Mouse (Mus musculus) limb, embryonic 15.5 days (tissue): ENCODE data around the gene Gsg1l. TPM values are rescaled to one million over a fixed set of nuclear protein-coding genes. Genes with fewer than 3 reads are reported as not detected.

Experiments
- ATAC-seq: fragments of 200-750 bp; cut with Nextera tagmentation; 2 replicates; pipeline ENCODE4 v1.8.0; 2017; ENCODE audit warnings: low read depth, moderate TSS enrichment; ENCODE audit not compliant: insufficient number of reproducible peaks, low FRiP score, low TSS enrichment
- H3K27ac ChIP-seq: fragments of 300-500 bp; sonication (generic); 2 replicates; pipeline ENCODE4 v1.5.1; 2015; ENCODE audit warnings: moderate library complexity, mild to moderate bottlenecking, inconsistent platforms
- H3K27me3 ChIP-seq: fragments of 300-500 bp; sonication (generic); 2 replicates; pipeline ENCODE4 v1.6.1; 2015; ENCODE audit warnings: inconsistent platforms
- H3K36me3 ChIP-seq: fragments of 300-500 bp; sonication (generic); 2 replicates; pipeline ENCODE4 v1.6.1; 2015; ENCODE audit warnings: inconsistent platforms
- H3K4me1 ChIP-seq: fragments of 300-500 bp; sonication (generic); 2 replicates; pipeline ENCODE4 v1.6.1; 2015; ENCODE audit warnings: inconsistent platforms
- H3K4me2 ChIP-seq: fragments of 300-500 bp; sonication (generic); 2 replicates; pipeline ENCODE4 v1.6.1; 2015; ENCODE audit warnings: mild to moderate bottlenecking, inconsistent platforms
- H3K4me3 ChIP-seq: fragments of 300-500 bp; sonication (generic); 2 replicates; pipeline ENCODE4 v1.5.1; 2015; ENCODE audit warnings: mild to moderate bottlenecking, inconsistent platforms
- H3K9ac ChIP-seq: fragments of 300-500 bp; sonication (generic); 2 replicates; pipeline ENCODE4 v1.6.1; 2015; ENCODE audit warnings: inconsistent platforms
- H3K9me3 ChIP-seq: fragments of 300-500 bp; sonication (generic); 2 replicates; pipeline ENCODE4 v1.6.1; 2016; ENCODE audit warnings: inconsistent platforms
- WGBS: fragments of 180-500 bp; shearing (Covaris S2); methylation state at CpG from one replicate; pipeline ENCODE4 v1.1.7; 2015; 5-methylcytosine and 5-hydroxymethylcytosine counted together
- polyA plus RNA-seq: library from polyadenylated mRNA; unstranded; fragments of >200 nt; fragmentation: Nextera tagmentation; extraction: Ambion mirVana; gene quantifications from 2 replicates; pipeline ENCODE4 v1.2.1, GENCODE M21; 2015

Gsg1l gene
- polyA plus RNA-seq, result 2.0 and 2.3 TPM in 2 replicates

GRCm38 (mm10) chr7:126082286-126082741 is at the start of gene Gsg1l:
TSS of gene Gsg1l (minus strand) at chr7:126082411.
- H3K27ac ChIP-seq, result no peak within 1 kb of the TSS
- H3K4me3 ChIP-seq, result peak within 1 kb of the TSS; percentile 57
- WGBS, result under 1% methylated on average over 48 of the region's 49 CpGs
- H3K27me3 ChIP-seq, result peaks cover 61% of the 10 kb centered on the region
- no peaks in the 10 kb centered on the region for H3K9me3 ChIP-seq
- H3K36me3 ChIP-seq, result no peaks in the 10 kb centered on the region
- peak within 1 kb of the TSS; percentile 47 for H3K9ac ChIP-seq
- no peak for ATAC-seq
- H3K4me2 ChIP-seq, result peak within 1 kb of the TSS; percentile 99
- H3K4me1 ChIP-seq, result peaks cover 41% of the 10 kb centered on the region

- Histone ChIP-seq H3K27ac (no peak overlapping the region), H3K9me3 (no peaks in the 10 kb centered on the region), H3K27me3 (no peaks in the 10 kb centered on the region), H3K9ac (no peak overlapping the region), H3K4me2 (no peak overlapping the region), H3K4me3 (no peak overlapping the region), H3K36me3 (peaks cover 74% of the 10 kb centered on the region), H3K4me1 (no peaks in the 10 kb centered on the region)
- WGBS, result 73% methylated on average over 2 of the region's 2 CpGs
- no peak for ATAC-seq
These were observed 45.5 kb upstream of the Gsg1l start for GRCm38 (mm10) chr7:126127673-126128072.

- no peak for ATAC-seq
- no peak overlapping the region for H3K4me3 ChIP-seq
- H3K9ac ChIP-seq, result no peak overlapping the region
- 71% methylated on average over 3 of the region's 3 CpGs for WGBS
- no peak overlapping the region for H3K27ac ChIP-seq
- H3K9me3 ChIP-seq, result no peaks in the 10 kb centered on the region
- H3K36me3 ChIP-seq, result peaks cover 78% of the 10 kb centered on the region
- H3K4me2 ChIP-seq, result no peak overlapping the region
- no peaks in the 10 kb centered on the region for H3K27me3 ChIP-seq
- H3K4me1 ChIP-seq, result peaks cover 4% of the 10 kb centered on the region
These were observed 44.3 kb upstream of the Gsg1l start for GRCm38 (mm10) chr7:126126502-126126901.

- H3K4me1 ChIP-seq, result peaks cover 6% of the 10 kb centered on the region
- H3K9ac ChIP-seq, result no peak overlapping the region
- no peak overlapping the region for H3K4me2 ChIP-seq
- no peak overlapping the region for H3K27ac ChIP-seq
- H3K36me3 ChIP-seq, result peaks cover 64% of the 10 kb centered on the region
- peak; percentile 81 for ATAC-seq
- no peak overlapping the region for H3K4me3 ChIP-seq
- no peaks in the 10 kb centered on the region for H3K9me3 ChIP-seq
- no peaks in the 10 kb centered on the region for H3K27me3 ChIP-seq
- 62% methylated on average over 4 of the region's 4 CpGs for WGBS
These were observed 39.3 kb upstream of the Gsg1l start for GRCm38 (mm10) chr7:126121533-126121932.

GRCm38 (mm10) chr7:126119819-126120218 is 37.6 kb upstream of the Gsg1l start:
- H3K9ac ChIP-seq, result no peak overlapping the region
- no peak overlapping the region for H3K4me2 ChIP-seq
- H3K4me1 ChIP-seq, result peaks cover 6% of the 10 kb centered on the region
- no peak overlapping the region for H3K4me3 ChIP-seq
- no peak for ATAC-seq
- H3K36me3 ChIP-seq, result peaks cover 61% of the 10 kb centered on the region
- H3K27ac ChIP-seq, result no peak overlapping the region
- 65% methylated on average over 6 of the region's 6 CpGs for WGBS
- H3K9me3 ChIP-seq, result no peaks in the 10 kb centered on the region
- no peaks in the 10 kb centered on the region for H3K27me3 ChIP-seq

- Histone ChIP-seq H3K27me3 (no peaks in the 10 kb centered on the region), H3K9ac (no peak overlapping the region; the same call in 1 of the 2 replicates), H3K4me1 (peaks cover 5% of the 10 kb centered on the region; the same call in 1 of the 2 replicates), H3K36me3 (peaks cover 63% of the 10 kb centered on the region), H3K9me3 (no peaks in the 10 kb centered on the region), H3K27ac (peak overlapping the region; percentile 74), H3K4me3 (no peak overlapping the region), H3K4me2 (no peak overlapping the region)
- ATAC-seq, result no peak
- 63% methylated on average over 4 of the region's 4 CpGs for WGBS
These were observed 31.1 kb upstream of the Gsg1l start for GRCm38 (mm10) chr7:126113263-126113662.

- no peak overlapping the region for H3K4me2 ChIP-seq
- peaks cover 82% of the 10 kb centered on the region for H3K36me3 ChIP-seq
- peaks cover 5% of the 10 kb centered on the region; the same call in 1 of the 2 replicates for H3K4me1 ChIP-seq
- ATAC-seq, result no peak
- 82% methylated on average over 2 of the region's 2 CpGs for WGBS
- no peaks in the 10 kb centered on the region for H3K9me3 ChIP-seq
- H3K27me3 ChIP-seq, result no peaks in the 10 kb centered on the region
- no peak overlapping the region for H3K9ac ChIP-seq
- no peak overlapping the region for H3K27ac ChIP-seq
- H3K4me3 ChIP-seq, result no peak overlapping the region
These were observed 29.0 kb upstream of the Gsg1l start for GRCm38 (mm10) chr7:126111230-126111629.

GRCm38 (mm10) chr7:126109898-126110297 is 27.7 kb upstream of the Gsg1l start:
- H3K4me2 ChIP-seq, result no peak overlapping the region
- no peaks in the 10 kb centered on the region for H3K27me3 ChIP-seq
- H3K9ac ChIP-seq, result no peak overlapping the region
- no peak for ATAC-seq
- H3K4me1 ChIP-seq, result peaks cover 5% of the 10 kb centered on the region; the same call in 1 of the 2 replicates
- H3K27ac ChIP-seq, result no peak overlapping the region
- no peak overlapping the region for H3K4me3 ChIP-seq
- H3K36me3 ChIP-seq, result peaks cover 87% of the 10 kb centered on the region
- no peaks in the 10 kb centered on the region for H3K9me3 ChIP-seq
- 76% methylated on average over 3 of the region's 3 CpGs for WGBS

- H3K27ac ChIP-seq, result no peak overlapping the region
- no peak overlapping the region for H3K4me3 ChIP-seq
- H3K36me3 ChIP-seq, result peaks cover 80% of the 10 kb centered on the region
- WGBS, result 95% methylated on average over 11 of the region's 11 CpGs
- no peak overlapping the region for H3K4me2 ChIP-seq
- H3K9me3 ChIP-seq, result no peaks in the 10 kb centered on the region
- ATAC-seq, result no peak
- H3K9ac ChIP-seq, result no peak overlapping the region
- H3K4me1 ChIP-seq, result no peaks in the 10 kb centered on the region
- H3K27me3 ChIP-seq, result no peaks in the 10 kb centered on the region
These were observed 18.2 kb upstream of the Gsg1l start for GRCm38 (mm10) chr7:126100440-126100839.

GRCm38 (mm10) chr7:126099835-126100234 is 17.6 kb upstream of the Gsg1l start:
- Histone ChIP-seq H3K9me3 (no peaks in the 10 kb centered on the region), H3K27me3 (no peaks in the 10 kb centered on the region), H3K4me1 (no peaks in the 10 kb centered on the region), H3K4me3 (no peak overlapping the region), H3K36me3 (peaks cover 74% of the 10 kb centered on the region), H3K9ac (no peak overlapping the region), H3K27ac (no peak overlapping the region), H3K4me2 (no peak overlapping the region)
- ATAC-seq, result no peak
- WGBS, result 87% methylated on average over 2 of the region's 2 CpGs

GRCm38 (mm10) chr7:126099163-126099775 is 17.1 kb upstream of the Gsg1l start:
- no peak overlapping the region for H3K4me3 ChIP-seq
- H3K9ac ChIP-seq, result no peak overlapping the region
- no peak for ATAC-seq
- no peak overlapping the region for H3K27ac ChIP-seq
- no peaks in the 10 kb centered on the region for H3K4me1 ChIP-seq
- 97% methylated on average over 7 of the region's 7 CpGs for WGBS
- no peaks in the 10 kb centered on the region for H3K27me3 ChIP-seq
- no peaks in the 10 kb centered on the region for H3K9me3 ChIP-seq
- no peak overlapping the region for H3K4me2 ChIP-seq
- peaks cover 69% of the 10 kb centered on the region for H3K36me3 ChIP-seq

- 79% methylated on average over 7 of the region's 9 CpGs for WGBS
- no peak for ATAC-seq
- Histone ChIP-seq H3K4me2 (no peak overlapping the region), H3K27ac (0 out of 2 replicates have a peak overlapping the region, but pooled peaks have one; percentile 11), H3K36me3 (peaks cover 53% of the 10 kb centered on the region), H3K9ac (no peak overlapping the region), H3K4me1 (no peaks in the 10 kb centered on the region), H3K4me3 (no peak overlapping the region), H3K27me3 (no peaks in the 10 kb centered on the region), H3K9me3 (no peaks in the 10 kb centered on the region)
These were observed 15.2 kb upstream of the Gsg1l start for GRCm38 (mm10) chr7:126097219-126097915.
